Mouse (Mus musculus) CD4-positive, CD25-positive, alpha-beta regulatory T cell, adult 4 months (primary cell): ENCODE results near the gene Myo5a. TPM values are rescaled to one million over a fixed set of nuclear protein-coding genes. Genes with fewer than 3 reads are reported as not detected.
A peak's percentile ranks its signal among the peaks of the same experiment; 100 is the strongest.

Source experiments
- ATAC-seq: one replicate; pipeline ENCODE4 v1.8.0; 2017
- polyA plus RNA-seq, 2 experiments: library from polyadenylated mRNA; unstranded; fragments of 100-300 nt; shearing (Covaris generic); gene quantifications; one replicate each; pipeline ENCODE4 v1.2.1; 2017

Gene Myo5a
- 1 to 10 TPM; 6.0 to 8.2 TPM for polyA plus RNA-seq

- ATAC-seq: peak; percentile 39
These were observed at the start of gene Myo5a for GRCm38 (mm10) chr9:75070457-75071028. Gene Myo5a (plus strand): TSS chr9:75071015.

GRCm38 (mm10) chr9:75022546-75022945 is 48.3 kb upstream of the Myo5a start:
- ATAC-seq: no peak

GRCm38 (mm10) chr9:75023150-75023894 is 47.5 kb upstream of the Myo5a start:
- ATAC-seq: no peak

GRCm38 (mm10) chr9:75024089-75024488 is 46.7 kb upstream of the Myo5a start:
- ATAC-seq: no peak

- ATAC-seq: peak; percentile 65
These were observed 45.1 kb upstream of the Myo5a start for GRCm38 (mm10) chr9:75025689-75026088.

- ATAC-seq: no peak
These were observed 38.4 kb upstream of the Myo5a start for GRCm38 (mm10) chr9:75032408-75032807.

- ATAC-seq: no peak
These were observed 37.7 kb upstream of the Myo5a start for GRCm38 (mm10) chr9:75033141-75033540.

- ATAC-seq: no peak
These were observed 36.1 kb upstream of the Myo5a start for GRCm38 (mm10) chr9:75034691-75035090.

GRCm38 (mm10) chr9:75035944-75036343 is 34.9 kb upstream of the Myo5a start:
- no peak for ATAC-seq

- peak; percentile 96 for ATAC-seq
These were observed 33.1 kb upstream of the Myo5a start, which contains the start of gene Arpp19 for GRCm38 (mm10) chr9:75037451-75038356. Gene Arpp19 (plus strand): TSS chr9:75037614.

- no peak for ATAC-seq
These were observed 32.5 kb upstream of the Myo5a start for GRCm38 (mm10) chr9:75038357-75038688.

GRCm38 (mm10) chr9:75040566-75040965 is 30.2 kb upstream of the Myo5a start:
- ATAC-seq: no peak

- ATAC-seq: no peak
These were observed 28.8 kb upstream of the Myo5a start for GRCm38 (mm10) chr9:75041840-75042525.

GRCm38 (mm10) chr9:75043191-75043590 is 27.6 kb upstream of the Myo5a start:
- ATAC-seq: no peak

- ATAC-seq: no peak
These were observed 23.7 kb upstream of the Myo5a start for GRCm38 (mm10) chr9:75047079-75047478.

- no peak for ATAC-seq
These were observed 21.7 kb upstream of the Myo5a start for GRCm38 (mm10) chr9:75049100-75049499.

- ATAC-seq: peak; percentile 91
These were observed 20.8 kb upstream of the Myo5a start for GRCm38 (mm10) chr9:75050003-75050402.

GRCm38 (mm10) chr9:75051841-75052240 is 19.0 kb upstream of the Myo5a start:
- no peak for ATAC-seq

GRCm38 (mm10) chr9:75055046-75055445 is 15.8 kb upstream of the Myo5a start:
- ATAC-seq: no peak

GRCm38 (mm10) chr9:75064678-75065331 is 6.0 kb upstream of the Myo5a start:
- ATAC-seq: no peak

- ATAC-seq: peak; percentile 88
These were observed 352 bp downstream of the Myo5a start for GRCm38 (mm10) chr9:75071029-75071705.
